Mouse (Mus musculus): Measurements from ENCODE around the gene Gpatch1.

GRCm38 (mm10) chr7:35333231-35333651, 15.0 kb upstream of the Gpatch1 start:
- TF ChIP-seq POLR2A (IDR thresholded peaks at IDR 0.05; ENCODE audit: control insufficient read depth, low read depth, low read length) (no peak), CTCF (IDR thresholded peaks at IDR 0.05; ENCODE audit: control insufficient read depth, insufficient read depth, insufficient replicate concordance, low read depth, low read length) (no peak)
